Mouse (Mus musculus) limb, embryonic 12.5 days (tissue): Measurements from ENCODE around the gene Tbc1d2. TPM values are rescaled to one million over a fixed set of nuclear protein-coding genes. Genes with fewer than 3 reads are reported as not detected.
"Not testable (repeated sequence)": the region's sequence is repeated elsewhere in the genome, so short reads cannot be mapped to it uniquely, and the experiment has no call there.

Experiments
- ATAC-seq: fragments of 200-750 bp; cut with Nextera tagmentation; 2 replicates; pipeline ENCODE4 v1.8.0; 2017; ENCODE audit warnings: low read depth, moderate TSS enrichment; ENCODE audit not compliant: insufficient number of reproducible peaks, insufficient read depth, low FRiP score, low TSS enrichment
- H3K27ac ChIP-seq: fragments of 300-500 bp; sonication (generic); 2 replicates; pipeline ENCODE4 v1.5.1; 2016; ENCODE audit warnings: mild to moderate bottlenecking, moderate library complexity
- H3K27me3 ChIP-seq: fragments of 300-500 bp; sonication (generic); 2 replicates; pipeline ENCODE4 v1.6.1; 2016; ENCODE audit warnings: mild to moderate bottlenecking, moderate library complexity
- H3K36me3 ChIP-seq: fragments of 300-500 bp; sonication (generic); 2 replicates; pipeline ENCODE4 v1.6.1; 2016; ENCODE audit warnings: mild to moderate bottlenecking, moderate library complexity
- H3K4me1 ChIP-seq: fragments of 300-500 bp; sonication (generic); replicated peaks from 2 replicates; pipeline ENCODE4 v1.6.1; 2016
- H3K4me2 ChIP-seq: fragments of 300-500 bp; sonication (generic); 2 replicates; pipeline ENCODE4 v1.6.1; 2016; ENCODE audit warnings: mild to moderate bottlenecking, moderate library complexity
- H3K4me3 ChIP-seq: fragments of 300-500 bp; sonication (generic); replicated peaks from 2 replicates; pipeline ENCODE4 v1.5.1; 2016; ENCODE audit warnings: mild to moderate bottlenecking
- H3K9ac ChIP-seq: fragments of 300-500 bp; sonication (generic); replicated peaks from 2 replicates; pipeline ENCODE4 v1.6.1; 2016; ENCODE audit warnings: mild to moderate bottlenecking, moderate library complexity
- H3K9me3 ChIP-seq: fragments of 300-500 bp; sonication (generic); 2 replicates; pipeline ENCODE4 v1.6.1; 2016; ENCODE audit warnings: mild to moderate bottlenecking, moderate library complexity
- WGBS: fragments of 180-500 bp; shearing (Covaris S2); methylation state at CpG from one replicate; pipeline ENCODE4 v1.1.7; 2016; 5-methylcytosine and 5-hydroxymethylcytosine counted together
- polyA plus RNA-seq: library from polyadenylated mRNA; unstranded; fragments of >200 nt; fragmentation: Nextera tagmentation; extraction: Ambion mirVana; gene quantifications from 2 replicates; pipeline ENCODE4 v1.2.1, GENCODE M21; 2016

The Tbc1d2 gene
- polyA plus RNA-seq, 1 experiment from 2014 or later, result 2.1 TPM

DNA sequence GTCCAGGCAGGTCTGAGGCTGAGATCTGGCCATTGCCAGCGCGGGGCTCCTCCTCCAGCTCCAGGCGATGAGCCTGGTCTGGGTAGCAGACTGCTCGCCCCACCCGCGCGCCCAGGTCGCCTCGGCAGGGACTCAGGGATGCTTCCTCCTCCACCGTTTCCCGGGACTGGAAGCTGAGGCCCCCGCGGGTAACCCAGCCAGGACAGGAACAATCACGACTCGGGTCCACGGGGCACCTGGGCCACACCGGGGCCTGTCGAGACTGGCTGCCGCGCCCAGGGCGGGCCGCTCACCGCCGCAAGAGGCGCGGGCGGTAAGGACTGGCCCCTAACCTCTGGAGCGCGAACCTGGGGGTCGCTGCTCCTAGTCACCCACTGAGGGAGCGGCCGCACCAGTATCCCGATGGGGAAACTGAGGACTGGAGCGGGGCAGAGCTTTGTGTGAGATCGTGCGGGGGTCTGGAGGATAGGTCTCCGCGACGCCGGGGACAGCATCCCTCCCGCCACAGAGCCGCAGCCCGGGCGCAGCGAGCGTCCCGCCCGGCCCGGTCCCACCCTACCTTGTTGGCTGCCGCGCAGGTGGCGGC, 48.7 kb downstream of the Tbc1d2 start:
- Histone ChIP-seq H3K4me3 (peak overlapping the region; percentile 57), H3K4me1 (peaks cover 21% of the 10 kb centered on the region), H3K27me3 (peaks cover 68% of the 10 kb centered on the region), H3K27ac (no peak overlapping the region), H3K9ac (peak overlapping the region; percentile 65), H3K9me3 (no peaks in the 10 kb centered on the region), H3K4me2 (peak overlapping the region; percentile 96), H3K36me3 (no peaks in the 10 kb centered on the region)
- ATAC-seq, result no peak; the same call in 1 of the 2 replicates
- under 1% methylated on average over 40 of the region's 52 CpGs for WGBS

DNA sequence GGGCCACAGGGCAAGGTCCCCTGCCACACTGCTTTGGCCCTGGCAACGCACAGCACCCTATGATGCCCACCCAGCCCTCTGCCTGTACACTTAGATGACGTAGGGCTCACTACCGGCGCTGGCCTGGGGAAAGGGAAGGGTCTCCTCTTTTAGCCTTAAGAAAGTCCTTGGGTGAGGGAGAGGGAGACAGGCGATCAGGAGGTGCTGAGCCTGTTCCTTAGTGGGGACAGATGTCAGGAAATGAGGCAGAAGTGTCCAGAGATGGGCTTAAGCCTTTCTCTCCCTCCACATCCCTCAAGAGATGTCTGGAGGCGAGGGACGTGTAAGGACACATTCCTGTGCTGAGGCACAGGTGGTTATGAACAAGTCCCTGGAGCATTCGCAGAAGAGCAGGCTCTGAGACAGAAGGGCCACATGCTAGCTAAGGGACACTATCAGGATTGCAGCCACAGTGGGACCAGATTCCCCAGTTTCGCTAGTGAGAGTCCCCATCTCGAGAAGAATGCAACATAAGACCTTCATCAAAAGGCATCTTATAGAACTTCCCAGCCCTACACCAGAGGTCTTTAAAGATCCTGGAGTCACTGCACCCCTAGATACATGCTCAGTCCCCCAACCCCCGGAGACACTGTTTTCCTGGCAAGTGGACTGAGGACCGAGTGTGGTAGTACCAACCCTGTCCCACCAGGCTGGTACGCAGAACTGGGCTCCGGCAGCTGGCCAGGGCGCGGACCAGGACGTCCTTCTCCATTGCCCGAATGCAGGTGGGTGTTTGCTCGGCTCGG, 49.3 kb downstream of the Tbc1d2 start:
- Histone ChIP-seq H3K9ac (peak overlapping the region; percentile 65; the same call in 1 of the 2 replicates), H3K36me3 (no peaks in the 10 kb centered on the region), H3K9me3 (no peaks in the 10 kb centered on the region), H3K4me3 (peak overlapping the region; percentile 57), H3K4me2 (peak overlapping the region; percentile 96), H3K27me3 (peaks cover 75% of the 10 kb centered on the region), H3K4me1 (peaks cover 21% of the 10 kb centered on the region), H3K27ac (no peak overlapping the region)
- WGBS, result 37% methylated on average over 20 of the region's 20 CpGs
- ATAC-seq, result no peak

DNA sequence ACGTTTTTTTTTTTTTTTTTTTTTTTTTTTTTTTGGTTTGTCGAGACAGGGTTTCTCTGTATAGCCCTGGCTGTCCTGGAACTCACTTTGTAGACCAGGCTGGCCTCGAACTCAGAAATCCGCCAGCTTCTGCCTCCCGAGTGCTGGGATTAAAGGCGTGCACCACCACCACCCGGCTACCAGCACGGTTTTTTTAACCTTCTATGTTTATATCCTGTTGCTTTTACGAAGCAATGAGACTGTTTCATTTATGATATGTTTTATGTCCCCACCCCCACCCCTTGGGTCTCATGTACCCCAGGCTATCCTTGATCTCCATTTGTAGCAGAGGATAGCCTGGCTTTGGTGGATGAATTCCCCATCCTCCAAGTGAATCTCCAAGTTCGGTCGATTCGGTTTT, 50.4 kb downstream of the Tbc1d2 start:
- 75% methylated on average over 12 of the region's 12 CpGs for WGBS
- peaks cover 18% of the 10 kb centered on the region for H3K4me1 ChIP-seq
- H3K27ac ChIP-seq, ATAC-seq, H3K4me2 ChIP-seq, H3K4me3 ChIP-seq, H3K9me3 ChIP-seq, H3K36me3 ChIP-seq, H3K9ac ChIP-seq: not testable (repeated sequence)
- peaks cover 72% of the 10 kb centered on the region for H3K27me3 ChIP-seq

DNA sequence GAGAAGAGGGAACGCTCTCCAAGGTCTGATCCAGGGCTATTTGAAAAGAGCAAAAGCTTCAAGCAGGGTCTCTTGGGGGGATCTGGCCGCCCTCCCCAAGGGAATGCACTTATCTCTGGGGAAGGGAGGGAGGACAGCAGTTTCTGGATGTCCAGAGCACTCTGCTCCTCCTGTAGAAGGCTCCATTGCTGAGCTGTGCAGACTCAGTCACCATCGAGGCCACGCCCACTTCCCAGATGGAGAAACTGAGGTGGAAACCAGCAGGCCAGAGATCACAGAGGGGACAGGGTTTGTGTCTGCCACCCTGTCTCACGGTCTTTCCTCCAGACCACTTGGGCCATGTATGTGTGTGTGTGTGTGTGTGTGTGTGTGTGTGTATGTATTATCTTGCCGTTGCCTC, 51.0 kb downstream of the Tbc1d2 start:
- Histone ChIP-seq H3K4me2 (no peak overlapping the region), H3K36me3 (no peaks in the 10 kb centered on the region), H3K4me3 (no peak overlapping the region), H3K27me3 (peaks cover 72% of the 10 kb centered on the region), H3K27ac (no peak overlapping the region), H3K9me3 (no peaks in the 10 kb centered on the region), H3K4me1 (peaks cover 12% of the 10 kb centered on the region), H3K9ac (no peak overlapping the region)
- WGBS, result 77% methylated on average over 6 of the region's 6 CpGs
- no peak for ATAC-seq

DNA sequence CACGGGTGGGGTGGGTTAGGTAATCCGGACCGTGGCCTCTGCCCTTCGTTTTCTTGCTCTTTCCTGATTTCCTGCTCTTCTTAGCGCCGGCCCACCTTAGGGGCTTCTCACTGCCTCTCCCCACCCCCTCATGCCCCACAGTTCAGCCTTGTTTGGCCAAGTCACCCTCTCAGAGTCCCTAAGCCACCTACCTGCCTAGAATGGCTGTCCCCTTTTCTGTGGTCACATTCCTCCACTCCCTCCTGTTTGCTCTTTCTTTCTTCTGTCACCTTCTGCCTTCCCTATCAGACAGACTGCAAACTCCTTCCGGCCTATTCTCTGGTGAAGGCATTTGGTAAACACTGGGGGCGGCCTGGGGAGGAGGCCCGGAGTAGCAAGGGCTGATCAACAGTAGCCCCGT, 51.9 kb downstream of the Tbc1d2 start:
- H3K4me3 ChIP-seq, result no peak overlapping the region
- no peaks in the 10 kb centered on the region for H3K9me3 ChIP-seq
- H3K27me3 ChIP-seq, result peaks cover 66% of the 10 kb centered on the region
- no peak overlapping the region for H3K4me2 ChIP-seq
- H3K4me1 ChIP-seq, result peaks cover 7% of the 10 kb centered on the region
- H3K36me3 ChIP-seq, result no peaks in the 10 kb centered on the region
- 72% methylated on average over 10 of the region's 10 CpGs for WGBS
- H3K27ac ChIP-seq, result no peak overlapping the region
- ATAC-seq, result no peak
- no peak overlapping the region for H3K9ac ChIP-seq

DNA sequence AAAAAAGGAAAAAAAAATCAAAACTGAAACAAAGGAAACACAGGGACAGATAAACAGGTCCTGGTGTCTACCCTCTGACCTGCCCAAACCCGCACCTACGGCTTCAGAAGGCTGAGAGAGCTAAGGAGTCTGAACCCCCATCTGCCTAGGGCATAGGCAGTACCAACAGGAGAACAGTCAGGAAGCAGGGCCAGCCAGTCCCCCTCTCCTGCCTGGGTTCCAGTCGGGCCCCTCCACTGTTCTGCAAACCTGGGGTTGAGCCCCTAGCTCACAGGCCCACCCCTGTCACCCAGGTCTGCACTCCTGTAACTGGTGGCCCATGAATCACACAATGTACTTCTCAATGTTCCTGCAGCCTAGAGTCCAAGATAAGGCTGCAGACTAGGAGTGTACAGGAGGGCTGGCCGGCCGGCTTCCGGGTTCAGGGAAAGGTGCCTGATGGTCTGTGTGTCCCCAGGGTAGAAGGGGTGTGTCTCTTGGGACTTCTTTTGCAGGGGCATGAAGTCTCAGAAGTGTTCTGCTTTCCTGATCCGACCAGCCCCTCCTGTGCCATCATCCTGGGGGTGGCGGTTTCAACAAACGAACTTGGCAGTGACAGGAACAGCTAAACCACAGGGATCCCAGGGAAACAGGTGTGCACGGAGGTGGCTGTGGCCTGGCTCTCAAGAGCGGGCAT, 52.6 kb downstream of the Tbc1d2 start:
- no peak overlapping the region for H3K9ac ChIP-seq
- no peak for ATAC-seq
- no peak overlapping the region for H3K27ac ChIP-seq
- WGBS, result 63% methylated on average over 11 of the region's 11 CpGs
- H3K4me1 ChIP-seq, result peaks cover 7% of the 10 kb centered on the region
- H3K36me3 ChIP-seq, result no peaks in the 10 kb centered on the region
- H3K9me3 ChIP-seq, result no peaks in the 10 kb centered on the region
- H3K27me3 ChIP-seq, result peaks cover 59% of the 10 kb centered on the region
- no peak overlapping the region for H3K4me3 ChIP-seq
- H3K4me2 ChIP-seq, result no peak overlapping the region

DNA sequence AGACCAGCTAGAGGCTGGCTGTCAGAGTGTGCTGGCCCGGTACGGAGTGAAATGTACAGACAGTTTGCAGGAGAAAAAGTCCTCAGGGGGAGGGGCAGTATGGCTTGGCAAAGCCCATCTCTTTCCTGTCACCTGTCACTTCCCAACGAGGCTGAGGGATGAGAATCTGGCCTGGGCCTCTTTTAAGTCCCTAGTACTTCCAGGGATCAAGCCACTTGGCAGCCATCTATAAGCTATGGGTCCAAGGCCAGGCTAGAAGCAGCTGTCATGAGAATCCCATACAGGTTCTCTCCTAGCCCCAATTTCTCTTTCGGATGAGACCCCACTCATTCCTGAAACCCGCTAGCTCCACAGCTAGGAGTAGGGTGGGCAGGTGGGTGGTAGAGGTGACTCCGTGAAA, 53.6 kb downstream of the Tbc1d2 start:
- Histone ChIP-seq H3K4me3 (no peak overlapping the region), H3K4me1 (peaks cover 5% of the 10 kb centered on the region), H3K9ac (no peak overlapping the region), H3K27ac (no peak overlapping the region), H3K36me3 (no peaks in the 10 kb centered on the region), H3K27me3 (peaks cover 53% of the 10 kb centered on the region), H3K4me2 (no peak overlapping the region), H3K9me3 (no peaks in the 10 kb centered on the region)
- WGBS, result 75% methylated on average over 6 of the region's 6 CpGs
- ATAC-seq, result no peak

DNA sequence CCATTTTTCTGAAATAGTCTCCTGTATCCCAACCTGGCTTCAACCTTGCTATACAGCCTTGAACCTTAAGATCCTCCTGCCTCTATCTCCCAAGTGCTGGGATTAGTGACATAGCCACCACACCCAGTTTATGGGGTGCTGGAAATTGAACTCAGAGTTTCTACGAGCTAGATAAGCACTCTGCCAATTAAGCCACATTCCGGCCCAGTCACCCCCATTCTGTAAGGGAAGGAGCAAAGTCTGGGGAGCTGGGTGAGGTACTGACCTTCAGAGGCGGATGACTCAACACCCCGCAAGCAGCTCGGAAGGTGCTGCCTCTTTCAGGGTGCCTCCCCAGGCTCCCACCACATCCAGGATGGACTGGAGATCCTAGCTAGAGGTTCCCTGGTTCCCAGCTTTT, 55.9 kb downstream of the Tbc1d2 start:
- 74% methylated on average over 5 of the region's 5 CpGs for WGBS
- Histone ChIP-seq H3K4me2 (no peak overlapping the region), H3K4me3 (no peak overlapping the region), H3K4me1 (no peaks in the 10 kb centered on the region; the same call in 1 of the 2 replicates), H3K36me3 (no peaks in the 10 kb centered on the region), H3K9me3 (no peaks in the 10 kb centered on the region), H3K27me3 (peaks cover 31% of the 10 kb centered on the region), H3K27ac (no peak overlapping the region), H3K9ac (no peak overlapping the region)
- ATAC-seq, result no peak

DNA sequence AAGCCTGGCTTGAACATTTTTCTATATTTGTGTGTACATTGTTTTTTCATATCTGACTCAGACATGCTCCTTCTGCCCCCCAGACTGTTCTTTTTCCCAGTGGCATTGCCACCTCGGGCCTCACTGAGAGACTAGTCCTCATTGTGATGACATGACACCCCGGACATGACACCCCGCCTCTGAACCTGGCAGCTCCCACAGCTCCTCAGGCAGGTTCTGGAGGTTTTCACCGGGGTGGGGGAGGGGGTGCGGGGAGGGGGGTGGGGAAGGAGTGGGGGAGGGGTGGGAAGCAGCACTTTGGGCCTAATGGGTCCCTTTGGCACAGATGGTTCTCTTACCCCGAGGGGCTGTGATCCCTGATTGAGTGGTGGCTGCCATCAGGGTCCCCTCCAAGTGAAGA, 56.5 kb downstream of the Tbc1d2 start:
- H3K4me3 ChIP-seq, result no peak overlapping the region
- no peak for ATAC-seq
- peaks cover 26% of the 10 kb centered on the region for H3K27me3 ChIP-seq
- H3K36me3 ChIP-seq, result no peaks in the 10 kb centered on the region
- no peak overlapping the region for H3K9ac ChIP-seq
- no peak overlapping the region for H3K27ac ChIP-seq
- no peak overlapping the region for H3K4me2 ChIP-seq
- no peaks in the 10 kb centered on the region for H3K9me3 ChIP-seq
- WGBS, result 25% methylated on average over 6 of the region's 6 CpGs
- no peaks in the 10 kb centered on the region; the same call in 1 of the 2 replicates for H3K4me1 ChIP-seq

DNA sequence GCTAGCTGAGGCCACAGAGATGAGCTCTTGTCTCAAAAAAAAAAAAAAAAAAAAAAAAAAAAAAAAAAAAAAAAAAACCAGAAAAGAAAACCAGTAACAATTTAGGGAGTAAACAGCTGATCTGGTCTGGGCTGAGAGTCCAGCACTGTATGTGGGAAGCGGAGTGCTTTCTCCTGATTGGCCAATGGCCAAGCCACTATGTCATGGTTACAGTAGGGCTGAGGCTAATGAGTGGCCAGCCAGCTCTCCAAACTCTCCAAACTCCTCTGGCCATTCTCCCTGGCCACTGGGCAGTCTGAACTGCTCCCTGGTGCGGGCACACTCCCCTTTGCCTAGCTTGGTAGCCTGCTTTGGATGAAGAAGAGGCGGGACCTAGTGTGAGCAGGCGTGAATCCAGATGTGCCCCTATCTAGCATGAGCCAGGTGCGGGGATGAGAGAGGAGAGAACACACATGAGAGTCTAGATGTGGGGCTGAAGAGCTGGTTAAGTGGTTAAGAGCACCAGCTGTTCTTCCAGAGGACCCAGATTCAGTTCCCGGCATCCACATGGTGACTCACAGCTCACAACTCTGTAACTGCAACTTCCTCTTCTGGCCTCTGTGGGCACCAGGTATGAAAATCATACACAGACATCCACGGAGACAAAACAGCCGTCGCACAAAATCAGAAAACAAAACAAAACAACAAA, 58.0 kb downstream of the Tbc1d2 start:
- 87% methylated on average over 9 of the region's 9 CpGs for WGBS
- Histone ChIP-seq H3K27ac (no peak overlapping the region), H3K4me1 (no peaks in the 10 kb centered on the region; the same call in 1 of the 2 replicates), H3K9me3 (no peaks in the 10 kb centered on the region), H3K9ac (no peak overlapping the region), H3K4me2 (no peak overlapping the region), H3K27me3 (peaks cover 11% of the 10 kb centered on the region; the same call in 1 of the 2 replicates), H3K4me3 (no peak overlapping the region), H3K36me3 (no peaks in the 10 kb centered on the region)
- ATAC-seq, result no peak

DNA sequence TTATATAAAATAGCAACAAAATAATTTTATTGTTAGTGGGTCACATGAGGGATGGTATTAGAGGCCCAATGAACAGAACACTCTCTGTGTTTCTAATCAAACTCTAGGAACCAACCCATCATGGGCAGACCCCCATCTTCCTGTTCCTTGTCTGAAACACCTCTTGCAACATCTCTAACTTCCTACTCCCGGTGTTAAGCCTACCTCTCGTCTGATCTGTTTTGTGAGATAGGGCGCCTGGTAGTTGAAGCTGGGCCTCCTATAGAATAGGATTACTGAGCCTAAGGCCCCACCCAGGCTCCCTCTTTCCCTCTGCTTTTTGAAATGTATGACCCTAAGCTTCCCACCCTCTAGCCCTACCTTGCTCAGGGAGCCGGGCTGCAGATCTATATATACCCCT, 59.2 kb downstream of the Tbc1d2 start:
- WGBS, result 74% methylated on average over 4 of the region's 4 CpGs
- ATAC-seq, result no peak
- Histone ChIP-seq H3K4me2 (no peak overlapping the region), H3K27me3 (peaks cover 2% of the 10 kb centered on the region; the same call in 1 of the 2 replicates), H3K27ac (no peak overlapping the region), H3K4me3 (no peak overlapping the region), H3K9ac (no peak overlapping the region), H3K4me1 (no peaks in the 10 kb centered on the region; the same call in 1 of the 2 replicates), H3K36me3 (no peaks in the 10 kb centered on the region), H3K9me3 (no peaks in the 10 kb centered on the region)
